Mouse (Mus musculus) intestine, postnatal 0 days (tissue): ENCODE results near the gene F11r. TPM values are rescaled to one million over a fixed set of nuclear protein-coding genes. Genes with fewer than 3 reads are reported as not detected.

Experiments used
- ATAC-seq: fragments of 200-750 bp; cut with Nextera tagmentation; 2 replicates; pipeline ENCODE4 v1.8.0; 2017; ENCODE audit warnings: mild to moderate bottlenecking, moderate TSS enrichment, moderate library complexity
- H3K27ac ChIP-seq: fragments of 300-500 bp; sonication (generic); 2 replicates; pipeline ENCODE4 v1.5.1; 2014; ENCODE audit warnings: mild to moderate bottlenecking, low read depth, low read length, moderate library complexity
- H3K27me3 ChIP-seq: fragments of 300-500 bp; sonication (generic); replicated peaks from 2 replicates; pipeline ENCODE4 v1.6.1; 2014; ENCODE audit warnings: low read length, mixed read lengths; ENCODE audit not compliant: control insufficient read depth, insufficient read depth
- H3K36me3 ChIP-seq: fragments of 300-500 bp; sonication (generic); 2 replicates; pipeline ENCODE4 v1.6.1; 2014; ENCODE audit warnings: mild to moderate bottlenecking, moderate library complexity; ENCODE audit not compliant: control insufficient read depth, insufficient read depth
- H3K4me1 ChIP-seq: fragments of 300-500 bp; sonication (generic); replicated peaks from 2 replicates; pipeline ENCODE4 v1.6.1; 2014; ENCODE audit warnings: antibody characterized with exemption, low read length, mixed read lengths; ENCODE audit not compliant: control insufficient read depth, insufficient read depth
- H3K4me2 ChIP-seq: fragments of 300-500 bp; sonication (generic); replicated peaks from 2 replicates; pipeline ENCODE4 v1.6.1; 2014; ENCODE audit warnings: low read depth, mild to moderate bottlenecking, moderate library complexity
- H3K4me3 ChIP-seq: fragments of 300-500 bp; sonication (generic); 2 replicates; pipeline ENCODE4 v1.5.1; 2014; ENCODE audit warnings: low read depth, low read length
- H3K9ac ChIP-seq: fragments of 300-500 bp; sonication (generic); 2 replicates; pipeline ENCODE4 v1.6.1; 2014; ENCODE audit warnings: mild to moderate bottlenecking, low read depth, low read length
- H3K9me3 ChIP-seq: fragments of 300-500 bp; sonication (generic); 2 replicates; pipeline ENCODE4 v1.6.1; 2016; ENCODE audit warnings: mixed run types; ENCODE audit not compliant: control insufficient read depth
- CTCF ChIP-seq: sonication (generic); IDR thresholded peaks from 2 replicates; pipeline ENCODE4 v1.5.1; 2016; ENCODE audit warnings: low read depth, mild to moderate bottlenecking, control low read depth, antibody characterized with exemption, moderate library complexity
- WGBS: fragments of 180-500 bp; shearing (Covaris S2); extraction: QIAGEN DNeasy Blood & Tissue Kit; methylation state at CpG from one replicate; pipeline ENCODE4 v1.1.7; 2014; 5-methylcytosine and 5-hydroxymethylcytosine counted together
- polyA plus RNA-seq: library from polyadenylated mRNA; unstranded; fragments of >200 nt; fragmentation: Nextera tagmentation; extraction: Ambion mirVana; gene quantifications from 2 replicates; pipeline ENCODE4 v1.2.1, GENCODE M21; 2015

The F11r gene
- polyA plus RNA-seq, 1 experiment from 2014 or later = 72.5 TPM

DNA sequence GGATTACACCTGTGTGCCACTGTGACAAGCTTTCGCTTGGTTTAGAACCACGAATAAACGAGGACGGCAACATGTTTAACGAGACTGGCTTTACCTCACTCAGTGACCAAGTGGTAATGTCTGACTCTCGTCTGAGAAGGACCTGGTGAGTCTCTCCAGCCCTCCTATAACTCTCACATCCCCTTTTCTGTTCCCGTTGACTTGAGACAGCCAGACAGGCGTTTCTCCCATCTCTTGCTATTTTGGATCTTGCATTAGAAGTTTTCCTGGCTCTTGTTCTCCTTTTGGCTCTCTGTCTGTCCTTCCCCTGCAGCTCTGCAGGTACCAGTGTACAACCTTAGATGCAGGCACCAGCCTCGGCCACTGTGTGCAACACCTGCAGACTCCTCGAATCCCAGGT lies 13.7 kb downstream of the F11r start:
- H3K27ac ChIP-seq = no peak overlapping the region
- WGBS = 69% methylated on average over 10 of the region's 10 CpGs
- no peak for ATAC-seq
- no peak overlapping the region for H3K9ac ChIP-seq
- H3K36me3 ChIP-seq = no peaks in the 10 kb centered on the region
- H3K27me3 ChIP-seq = no peaks in the 10 kb centered on the region
- H3K4me3 ChIP-seq = no peak overlapping the region
- no peaks in the 10 kb centered on the region for H3K9me3 ChIP-seq
- no peak overlapping the region for H3K4me2 ChIP-seq
- no peaks in the 10 kb centered on the region for H3K4me1 ChIP-seq
- no peak for TF ChIP-seq CTCF

DNA sequence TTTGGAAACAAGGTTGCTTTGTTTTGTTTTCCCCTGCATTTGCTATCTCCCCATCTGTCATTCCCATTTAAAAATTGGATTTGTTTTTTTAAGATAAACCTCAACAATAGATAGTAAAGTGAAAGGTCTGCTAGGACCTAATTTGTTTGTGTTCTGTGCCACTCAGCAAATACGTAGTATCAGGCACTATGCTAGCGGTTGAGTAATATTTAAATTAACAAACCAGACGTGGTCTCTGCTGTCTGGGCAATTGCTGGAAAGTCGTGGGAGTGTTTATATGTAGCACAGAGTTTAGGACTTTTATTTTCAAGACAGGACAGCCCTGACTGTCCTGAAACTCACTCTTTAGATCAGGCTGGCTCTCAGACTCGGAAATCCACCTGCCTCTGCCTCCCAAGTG lies 15.2 kb downstream of the F11r start:
- no peaks in the 10 kb centered on the region for H3K4me1 ChIP-seq
- no peak for TF ChIP-seq CTCF
- 47% methylated on average over 5 of the region's 5 CpGs for whole genome bisulfite sequencing
- no peaks in the 10 kb centered on the region for H3K9me3 ChIP-seq
- H3K27me3 ChIP-seq = no peaks in the 10 kb centered on the region
- ATAC-seq = no peak
- H3K4me3 ChIP-seq = no peak overlapping the region
- H3K27ac ChIP-seq = no peak overlapping the region
- H3K9ac ChIP-seq = no peak overlapping the region
- H3K36me3 ChIP-seq = no peaks in the 10 kb centered on the region
- H3K4me2 ChIP-seq = no peak overlapping the region

DNA sequence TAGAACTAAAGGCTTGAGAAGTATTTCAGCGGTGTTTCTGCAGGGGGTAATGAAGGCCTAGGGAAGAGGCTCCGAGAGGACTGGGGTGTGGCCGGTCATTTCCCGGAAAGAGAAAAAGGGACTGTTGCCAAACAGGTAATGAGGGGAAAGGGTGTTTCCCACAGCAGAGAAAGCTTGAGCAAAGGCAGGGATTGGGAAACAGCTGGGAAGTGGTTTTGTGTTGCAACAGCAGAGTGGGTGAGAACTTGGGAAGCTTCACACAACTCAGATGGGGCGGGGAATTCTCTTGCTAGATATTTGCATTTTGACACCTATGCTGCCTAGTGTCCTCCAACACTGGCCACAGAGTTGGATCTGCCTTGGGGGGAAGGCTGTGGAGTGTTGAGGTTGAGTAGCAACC lies 15.6 kb downstream of the F11r start:
- Histone ChIP-seq H3K27ac (no peak overlapping the region), H3K9me3 (no peaks in the 10 kb centered on the region), H3K36me3 (no peaks in the 10 kb centered on the region), H3K9ac (no peak overlapping the region), H3K4me3 (no peak overlapping the region), H3K27me3 (no peaks in the 10 kb centered on the region), H3K4me1 (no peaks in the 10 kb centered on the region), H3K4me2 (no peak overlapping the region)
- peak; percentile 24; the same call in 1 of the 2 replicates for ATAC-seq
- WGBS = 61% methylated on average over 5 of the region's 5 CpGs
- no peak for TF ChIP-seq CTCF

DNA sequence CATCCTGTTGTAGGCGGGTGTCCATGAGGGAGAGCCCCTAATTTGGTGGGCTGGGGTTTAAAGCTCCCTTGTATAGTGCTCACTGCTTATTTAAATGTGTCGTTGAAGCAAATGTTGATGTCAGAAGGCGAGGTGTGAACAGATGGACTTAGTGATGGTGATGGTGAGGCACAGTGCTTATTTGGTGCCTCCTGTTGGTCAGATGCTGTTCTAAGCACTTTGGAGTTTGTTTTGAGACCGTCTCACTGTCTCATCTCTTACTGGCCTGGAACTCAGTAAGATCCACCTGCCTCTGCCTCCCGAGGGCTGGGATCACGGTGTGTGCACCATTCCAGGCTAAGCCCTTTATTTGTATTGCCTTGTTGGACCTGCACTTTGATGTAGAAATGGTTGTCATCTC lies 17.6 kb downstream of the F11r start:
- Histone ChIP-seq H3K4me3 (no peak overlapping the region), H3K4me2 (no peak overlapping the region), H3K9me3 (no peaks in the 10 kb centered on the region), H3K9ac (no peak overlapping the region), H3K27ac (no peak overlapping the region), H3K4me1 (no peaks in the 10 kb centered on the region), H3K27me3 (no peaks in the 10 kb centered on the region), H3K36me3 (no peaks in the 10 kb centered on the region)
- ATAC-seq = no peak
- 78% methylated on average over 6 of the region's 6 CpGs for WGBS
- TF ChIP-seq CTCF = peak; percentile 42

DNA sequence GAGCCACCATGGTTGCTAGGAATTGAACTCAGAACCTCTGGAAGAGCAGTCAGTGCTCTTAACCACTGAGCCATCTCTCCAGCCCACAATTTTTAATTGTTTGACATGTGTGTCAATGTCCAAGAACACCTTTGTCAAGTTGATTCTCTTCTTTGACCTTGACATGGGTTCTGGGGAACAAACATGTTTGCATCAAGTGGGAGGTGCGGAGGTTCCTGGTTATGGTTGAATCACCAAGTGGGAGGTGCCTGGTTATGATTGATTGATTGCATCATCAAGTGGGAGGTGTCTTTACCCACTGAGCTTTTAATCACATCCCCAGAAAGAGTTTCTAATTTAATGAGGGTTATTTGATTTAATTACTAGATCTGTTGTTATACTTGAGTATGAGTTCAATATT lies 20.2 kb downstream of the F11r start:
- ATAC-seq = no peak
- no peak overlapping the region for H3K27ac ChIP-seq
- no peak overlapping the region for H3K4me2 ChIP-seq
- peaks cover 23% of the 10 kb centered on the region for H3K36me3 ChIP-seq
- H3K27me3 ChIP-seq = no peaks in the 10 kb centered on the region
- no peaks in the 10 kb centered on the region for H3K9me3 ChIP-seq
- WGBS = 89% methylated on average over 1 of the region's 1 CpGs
- H3K4me1 ChIP-seq = no peaks in the 10 kb centered on the region
- H3K9ac ChIP-seq = no peak overlapping the region
- TF ChIP-seq CTCF = no peak
- H3K4me3 ChIP-seq = no peak overlapping the region

DNA sequence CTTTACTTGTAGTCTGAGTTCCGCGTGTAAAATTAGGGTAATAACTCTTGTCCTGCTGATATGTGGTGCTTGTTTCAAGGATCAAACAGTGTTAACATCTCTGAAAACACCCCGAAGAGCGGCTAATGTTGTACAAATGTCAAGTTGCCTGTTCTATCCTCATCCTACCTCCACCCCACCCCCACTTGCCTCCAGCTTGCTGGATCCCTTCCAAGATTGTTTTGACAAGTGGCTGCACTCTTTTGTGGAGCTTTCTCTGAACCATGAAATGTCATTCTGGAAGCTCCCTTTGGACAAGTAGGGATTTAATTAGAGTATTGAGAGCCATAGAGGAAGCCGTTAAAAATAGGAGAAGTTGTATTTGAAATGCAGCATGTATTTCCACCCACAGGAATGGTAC lies 22.5 kb downstream of the F11r start:
- Histone ChIP-seq H3K27ac (no peak overlapping the region), H3K4me1 (no peaks in the 10 kb centered on the region), H3K27me3 (no peaks in the 10 kb centered on the region), H3K9ac (no peak overlapping the region), H3K9me3 (no peaks in the 10 kb centered on the region), H3K4me2 (no peak overlapping the region), H3K4me3 (no peak overlapping the region), H3K36me3 (peaks cover 39% of the 10 kb centered on the region)
- no peak for ATAC-seq
- TF ChIP-seq CTCF = no peak
- 44% methylated on average over 5 of the region's 5 CpGs for WGBS
